Mouse (Mus musculus) gastrocnemius, adult 8-10 months (tissue): ENCODE results near the gene A630095N17Rik. TPM values are rescaled to one million over a fixed set of nuclear protein-coding genes. Genes with fewer than 3 reads are reported as not detected.

Experiments used
- DNase-seq, 2 experiments: peaks; one replicate each; pipeline ENCODE4 v3.0.0; 2022; ENCODE audit warnings: low spot score in 2 of 2
- total RNA-seq, 4 experiments: library from RNA; stranded (reverse); gene quantifications; 2 replicates each; pipeline ENCODE4 v1.2.4; 2022

A630095N17Rik gene
- total RNA-seq, 4 experiments from 2014 or later = not detected

DNA sequence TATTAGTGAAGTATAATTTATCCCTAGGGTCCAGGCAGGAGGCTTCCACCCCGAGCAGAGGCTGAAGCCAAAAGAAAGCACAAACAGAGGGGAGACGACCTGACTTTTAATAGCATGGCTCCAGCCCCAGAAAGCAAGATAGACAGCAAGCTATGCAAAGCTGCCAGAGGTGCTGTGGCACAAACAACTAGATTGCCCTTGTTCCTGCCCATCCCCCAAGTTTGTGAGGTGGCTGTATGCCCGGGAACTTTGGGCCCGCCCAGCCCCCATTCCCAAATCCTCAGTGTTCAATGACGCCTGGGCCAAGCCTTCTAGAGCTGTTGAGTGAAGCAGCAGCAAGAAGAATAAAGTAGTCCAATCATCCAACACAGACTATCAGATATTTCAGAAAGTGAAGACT lies 17.0 kb downstream of the A630095N17Rik start:
- DNase-seq = peak in 1 of 2 experiments; percentile 47

- no peak for DNase-seq
Observed at GRCm38 (mm10) chr1:75214442-75214841, 17.5 kb downstream of the A630095N17Rik start.

DNA sequence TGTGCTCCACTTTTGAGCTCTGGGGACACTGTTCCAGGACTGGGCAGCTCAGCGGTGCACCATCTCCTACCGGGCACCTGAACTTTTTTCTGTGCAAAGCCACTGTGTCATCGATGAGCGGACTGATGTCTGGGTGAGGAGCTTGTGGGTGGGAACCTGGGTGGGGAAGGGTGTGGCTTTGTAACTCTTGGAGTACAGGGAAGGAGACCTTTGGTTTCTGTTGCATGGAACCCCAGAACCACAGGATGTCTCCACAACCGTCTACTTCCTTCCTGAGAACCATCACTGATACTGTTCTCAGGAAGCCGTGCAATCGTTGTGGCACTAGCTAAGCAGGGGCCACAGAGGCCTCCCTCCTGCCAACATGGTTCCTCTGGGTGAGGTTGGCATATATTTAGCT lies 18.8 kb downstream of the A630095N17Rik start:
- no peak for DNase-seq

GRCm38 (mm10) chr1:75212542-75212941 lies 19.4 kb downstream of the A630095N17Rik start:
- DNase-seq = no peak

- no peak for DNase-seq
Observed at GRCm38 (mm10) chr1:75211141-75211708, 20.7 kb downstream of the A630095N17Rik start.

DNA sequence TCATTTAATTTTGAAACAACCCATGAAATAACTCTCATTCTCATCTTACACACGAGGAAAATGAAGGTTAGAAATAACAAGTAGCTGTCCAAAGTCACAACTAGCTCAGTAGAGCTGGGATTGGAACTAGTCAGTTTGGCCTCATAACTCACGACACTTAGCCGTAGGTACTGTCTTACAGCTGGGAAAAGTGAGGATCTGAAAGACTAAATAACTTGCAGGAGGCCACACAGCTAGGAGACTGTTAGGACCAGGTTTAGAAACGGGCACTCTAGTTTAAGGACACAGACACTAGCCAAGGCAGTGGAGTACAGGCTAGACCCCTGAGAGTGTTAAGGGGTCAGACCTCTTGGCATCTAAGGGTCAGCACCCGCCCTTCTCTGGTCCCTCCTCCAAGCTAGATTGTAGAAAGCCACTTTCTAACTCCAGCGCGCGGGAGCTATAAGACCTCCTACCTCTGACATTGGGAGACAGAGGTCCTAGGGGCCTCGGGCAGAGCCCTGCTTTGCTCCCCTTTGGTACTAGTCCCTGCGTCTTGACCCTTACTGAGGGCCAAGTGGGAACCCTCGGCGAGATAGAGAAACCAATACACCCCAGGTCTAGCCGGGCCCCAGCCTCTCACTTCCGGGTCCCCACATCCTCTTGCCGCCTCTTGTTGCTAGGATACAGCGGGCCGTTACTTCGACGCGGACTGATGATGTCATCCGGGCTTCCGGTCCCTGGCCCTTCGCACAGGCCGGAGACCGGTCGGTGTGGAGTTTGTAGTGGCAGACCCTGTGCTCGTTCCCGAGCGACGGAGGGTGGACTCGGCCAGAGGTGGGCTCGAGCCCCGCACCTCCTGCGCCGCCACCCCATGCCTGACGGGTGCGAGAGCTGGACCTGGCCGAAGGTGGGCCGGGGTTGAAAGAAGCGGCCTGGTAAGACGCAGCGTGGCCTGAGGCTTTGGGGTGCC lies 21.5 kb downstream of the A630095N17Rik start, which contains the start of the genes Glb1l and Stk16:
Gene Glb1l, minus strand, starts transcription at position 678 of the 952 bp plus-strand sequence.
Gene Stk16, plus strand, starts transcription at position 703 of the 952 bp plus-strand sequence.
- peak; percentile 89 to 91 for DNase-seq

- no peak for DNase-seq
Observed at GRCm38 (mm10) chr1:75208967-75209678, 22.8 kb downstream of the A630095N17Rik start.

GRCm38 (mm10) chr1:75201236-75201635 lies 30.7 kb downstream of the A630095N17Rik start:
- no peak for DNase-seq

DNA sequence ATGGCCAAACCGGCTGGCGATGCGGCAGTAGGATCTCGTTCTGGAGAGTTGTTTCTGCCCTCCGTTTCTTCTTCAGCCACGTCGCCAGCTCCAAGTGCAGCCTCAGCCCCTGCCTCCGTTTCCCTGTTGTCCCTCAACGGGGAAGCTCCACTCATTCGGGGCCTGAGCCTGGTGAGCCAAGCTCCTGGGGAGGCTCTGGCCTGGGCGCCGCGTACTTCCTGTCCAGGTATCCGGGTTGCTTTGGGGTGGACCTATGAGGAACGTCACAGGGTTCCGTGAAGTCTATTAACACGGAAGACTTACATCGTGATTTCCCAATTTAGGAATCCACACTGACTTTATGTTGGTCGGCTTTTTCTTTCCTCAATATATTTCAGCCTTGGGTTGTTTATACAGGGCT lies 39.5 kb downstream of the A630095N17Rik start:
- DNase-seq = no peak

- peak; percentile 94 to 98 for DNase-seq
Observed at GRCm38 (mm10) chr1:75191622-75192402, 40.1 kb downstream of the A630095N17Rik start, which contains the start of the genes Ankzf1 and Atg9a. Gene Ankzf1, plus strand, starts transcription at chr1:75192151. Gene Atg9a, minus strand, starts transcription at chr1:75192196.

DNA sequence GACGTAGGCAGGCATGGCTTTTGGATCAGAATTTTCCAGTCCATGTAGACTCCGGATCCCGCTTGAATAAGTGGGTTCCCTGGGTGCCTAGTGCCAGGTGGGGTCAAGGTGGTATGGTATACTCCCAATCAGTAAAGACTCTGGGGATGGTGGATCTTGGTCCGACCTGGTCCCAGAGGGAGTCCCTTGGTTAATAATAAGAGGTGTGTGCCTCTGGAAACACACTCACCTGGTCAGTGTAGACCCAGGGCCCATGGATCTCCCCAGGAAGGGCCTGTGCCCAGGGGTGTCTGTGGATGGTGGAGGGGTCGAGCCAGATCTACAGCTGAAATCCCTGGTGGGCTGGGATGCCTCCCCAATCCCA lies 40.7 kb downstream of the A630095N17Rik start:
- no peak for DNase-seq

GRCm38 (mm10) chr1:75190577-75190976 lies 41.3 kb downstream of the A630095N17Rik start:
- no peak for DNase-seq

DNA sequence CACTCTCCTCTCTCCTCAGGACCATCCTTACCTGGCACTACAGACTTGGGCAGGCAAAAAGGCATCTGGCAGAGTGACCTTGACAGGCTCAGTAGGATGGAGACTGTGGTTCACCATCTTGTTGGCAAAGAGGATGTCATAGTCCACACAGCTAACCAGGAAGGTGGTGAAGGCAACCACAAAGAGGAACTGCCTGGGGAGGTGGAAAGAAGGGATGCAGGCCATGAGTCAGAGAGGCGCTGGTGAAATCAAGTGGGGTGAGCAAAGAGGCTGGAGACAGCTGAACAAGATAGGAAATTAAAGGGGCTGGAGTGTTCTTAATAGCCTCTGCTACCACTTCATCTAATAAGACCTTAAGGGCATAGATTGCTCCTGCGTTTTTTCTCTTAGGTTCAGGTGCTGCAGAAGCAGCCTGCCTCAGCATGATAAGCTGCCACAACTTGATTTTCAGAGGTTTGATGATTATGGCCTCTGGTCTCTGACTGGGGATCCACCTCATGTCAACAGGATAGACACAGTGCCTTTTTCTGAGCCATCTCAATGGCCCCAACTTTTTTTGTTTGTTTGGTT lies 43.9 kb downstream of the A630095N17Rik start:
- DNase-seq = no peak

DNA sequence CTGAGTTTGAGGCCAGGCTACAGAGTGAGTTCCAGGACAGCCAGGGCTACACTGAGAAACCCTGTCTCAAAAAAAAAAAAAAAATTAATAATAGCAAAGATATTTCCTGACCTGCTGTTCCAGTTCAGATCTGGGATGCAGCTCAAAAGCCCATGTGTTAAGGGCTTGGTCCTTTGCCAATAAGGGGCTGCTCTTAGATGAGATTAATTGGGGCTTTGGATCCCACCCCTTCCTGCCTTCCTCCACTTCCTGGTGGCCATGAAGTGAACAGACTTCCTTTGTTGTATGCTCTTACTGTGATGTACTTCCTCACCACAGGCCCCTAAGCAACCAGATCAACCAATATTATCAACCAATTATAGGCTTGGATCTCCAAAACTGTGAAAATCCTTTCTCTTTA lies 44.8 kb downstream of the A630095N17Rik start:
- DNase-seq = no peak

DNA sequence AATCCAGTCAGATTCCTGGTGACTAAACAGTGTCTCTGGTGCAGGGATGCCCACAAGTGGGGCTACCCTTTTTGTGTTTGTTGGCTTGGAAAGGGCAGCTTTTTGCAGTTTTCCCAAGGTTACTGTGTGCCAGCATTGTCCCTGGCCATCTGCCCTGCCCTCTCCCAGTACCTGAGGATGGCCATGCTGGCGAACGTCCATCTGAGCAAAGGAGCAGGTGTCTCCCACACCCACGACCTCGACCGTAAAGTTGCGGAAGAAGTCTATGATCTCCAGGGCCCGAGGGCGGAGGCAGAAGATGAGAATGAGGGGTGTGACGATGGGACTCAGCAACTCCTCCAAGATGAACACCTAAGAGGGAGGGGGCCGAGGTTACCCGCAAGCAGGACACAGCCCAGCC lies 46.4 kb downstream of the A630095N17Rik start:
- DNase-seq = no peak

DNA sequence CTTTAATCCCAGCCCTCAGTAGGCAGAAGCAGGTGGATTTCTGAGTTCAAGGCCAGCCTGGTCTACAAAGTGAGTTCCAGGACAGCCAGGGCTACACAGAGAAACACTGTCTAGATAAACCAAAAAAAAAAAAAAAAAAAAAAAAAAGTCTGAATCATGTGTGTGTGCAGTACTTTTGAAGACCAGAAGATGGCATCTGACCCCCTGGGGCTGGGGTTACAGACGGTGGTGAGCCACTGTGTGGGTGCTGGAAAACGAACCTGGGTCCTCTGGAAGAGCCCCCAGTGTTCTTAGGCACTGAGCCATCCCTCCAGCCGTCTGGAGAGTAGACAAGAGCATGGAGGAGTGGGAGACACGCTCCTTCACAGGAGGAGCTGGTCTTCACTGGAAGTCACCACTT lies 49.7 kb downstream of the A630095N17Rik start:
- DNase-seq = no peak

- no peak for DNase-seq
Observed at GRCm38 (mm10) chr1:75181377-75181870, 50.5 kb downstream of the A630095N17Rik start.

GRCm38 (mm10) chr1:75180741-75181140 lies 51.2 kb downstream of the A630095N17Rik start:
- DNase-seq = no peak

GRCm38 (mm10) chr1:75180105-75180590 lies 51.8 kb downstream of the A630095N17Rik start, which contains the start of gene Abcb6:
Gene Abcb6, minus strand, starts transcription at chr1:75180392.
- peak; percentile 79 to 84 for DNase-seq
